10 mouse cellular contexts compared by ENCODE assay signal in genomic region chr7:19209494-19209893, GRCm38 (mm10). TPM values are rescaled to one million over a fixed set of nuclear protein-coding genes. Genes with fewer than 3 reads are reported as not detected.
DNase-seq lines count a peak whose midpoint lies in the region.
"Had no signal": no experiment of that assay in that cellular context is flagged by ENCODE, and none has a peak within 500 bp of the region (broad histone marks: within the 10 kb centered on the region; RNA-seq: fewer than 3 reads in every experiment).

No protein-coding gene starts in this region.

- peak; percentile 65 to 83 for DNase-seq in adrenal gland, adult (ENCODE audit: inconsistent age in 2 of 2, low spot score in 1 of 2)
- DNase-seq in adrenal gland, postnatal 4 days (ENCODE audit: low spot score in 2 of 2): no peak
- peak; percentile 60 for DNase-seq in adrenal gland, postnatal 14 days
- no peak for DNase-seq in adrenal gland, adult 8-10 months
- DNase-seq in R1 (ENCODE audit: low read depth, low spot score): peak; percentile 87
- DNase-seq in thymus, postnatal 36 days: no peak
- no peak for DNase-seq in embryo, embryonic 10.5 days (ENCODE audit: low spot score)
- DNase-seq: gastrocnemius, postnatal 25 days; heart, adult 2 months had no signal

RNA-seq across cellular contexts. Expression of gene Gpr4, which starts 2.8 kb away (rescaled TPM):
- total RNA-seq in adrenal gland, postnatal 4 days (2021): 1 to 10 TPM; 4.5 to 4.8 TPM
- total RNA-seq in adrenal gland, postnatal 14 days (2021): 9.7 and 12.4 TPM in 2 replicates
- 10 to 100 TPM in 2 of 4 experiments, 1 to 10 TPM in 2; 5.7 to 15.2 (median 8.2) TPM for total RNA-seq in adrenal gland, adult 8-10 months (2022)

RNA-seq across cellular contexts. Expression of gene Opa3, which starts 18.6 kb away (rescaled TPM):
- 10 to 100 TPM; 23.6 to 24.1 TPM for total RNA-seq in adrenal gland, postnatal 4 days (2021)
- 27.5 and 28.5 TPM in 2 replicates for total RNA-seq in adrenal gland, postnatal 14 days (2021)
- 10 to 100 TPM; 32.4 to 41.5 (median 33.7) TPM for total RNA-seq in adrenal gland, adult 8-10 months (2022)

RNA-seq across cellular contexts. Expression of gene Eml2, which starts 33.3 kb away (rescaled TPM):
- 10 to 100 TPM; 44.8 to 46.7 TPM for total RNA-seq in adrenal gland, postnatal 4 days (2021)
- 36.9 and 46.6 TPM in 2 replicates for total RNA-seq in adrenal gland, postnatal 14 days (2021)
- 10 to 100 TPM; 56.2 to 79.2 (median 69.6) TPM for total RNA-seq in adrenal gland, adult 8-10 months (2022)

RNA-seq across cellular contexts. Expression of gene Gipr, which starts 43.6 kb away (rescaled TPM):
- total RNA-seq in adrenal gland, postnatal 4 days (2021): 1 to 10 TPM; 1.9 to 2.5 TPM
- 0.71 and 0.93 TPM in 2 replicates for total RNA-seq in adrenal gland, postnatal 14 days (2021)
- 1 to 10 TPM in 1 of 4 experiments, under 1 TPM in 3; 0.17 to 1.5 (median 0.64) TPM for total RNA-seq in adrenal gland, adult 8-10 months (2022)
- total RNA-seq: gastrocnemius, postnatal 25 days; hematopoietic stem cell, adult 5-6 weeks had no signal

RNA-seq across cellular contexts. Expression of gene Snrpd2, which starts 60.0 kb away (rescaled TPM):
- total RNA-seq in adrenal gland, postnatal 4 days (2021): 100 to 1,000 TPM; 111 to 116 TPM
- 79.1 and 87.8 TPM in 2 replicates for total RNA-seq in adrenal gland, postnatal 14 days (2021)
- 10 to 100 TPM; 86.1 to 97.7 (median 92.4) TPM for total RNA-seq in adrenal gland, adult 8-10 months (2022)

Comparison
In these comparisons a context has a peak if more than half of its experiments do, and no peak if none do; other contexts are left out.
1. DNase-seq: peak in adrenal gland, adult (2 of 2), adrenal gland, postnatal 14 days (single experiment) and R1 (single experiment); none in adrenal gland, postnatal 4 days (0 of 2), adrenal gland, adult 8-10 months (single experiment), thymus, postnatal 36 days (0 of 2) and embryo, embryonic 10.5 days (single experiment).